Mouse (Mus musculus) liver, embryonic 15.5 days (tissue): ENCODE measurements around the gene Nit2. TPM values are rescaled to one million over a fixed set of nuclear protein-coding genes. Genes with fewer than 3 reads are reported as not detected.
"Not testable (repeated sequence)": the region's sequence is repeated elsewhere in the genome, so short reads cannot be mapped to it uniquely, and the experiment has no call there.

Source experiments
- ATAC-seq: fragments of 200-750 bp; cut with Nextera tagmentation; 2 replicates; pipeline ENCODE4 v1.8.0; 2017; ENCODE audit warnings: moderate number of reproducible peaks, mild to moderate bottlenecking, moderate library complexity; ENCODE audit not compliant: insufficient read depth
- H3K27ac ChIP-seq: fragments of 300-500 bp; sonication (generic); replicated peaks from 2 replicates; pipeline ENCODE4 v1.5.1; 2015; ENCODE audit warnings: mild to moderate bottlenecking, inconsistent platforms
- H3K27me3 ChIP-seq: fragments of 300-500 bp; sonication (generic); 2 replicates; pipeline ENCODE4 v1.6.1; 2015; ENCODE audit warnings: mild to moderate bottlenecking, inconsistent platforms
- H3K36me3 ChIP-seq: fragments of 300-500 bp; sonication (generic); replicated peaks from 2 replicates; pipeline ENCODE4 v1.6.1; 2015; ENCODE audit warnings: moderate library complexity, mild to moderate bottlenecking, inconsistent platforms
- H3K4me1 ChIP-seq: fragments of 300-500 bp; sonication (generic); replicated peaks from 2 replicates; pipeline ENCODE4 v1.6.1; 2015; ENCODE audit warnings: inconsistent platforms
- H3K4me2 ChIP-seq: fragments of 300-500 bp; sonication (generic); 2 replicates; pipeline ENCODE4 v1.6.1; 2015; ENCODE audit warnings: moderate library complexity, mild to moderate bottlenecking, inconsistent platforms
- H3K4me3 ChIP-seq: fragments of 300-500 bp; sonication (generic); replicated peaks from 2 replicates; pipeline ENCODE4 v1.5.1; 2015; ENCODE audit warnings: mild to moderate bottlenecking, inconsistent platforms
- H3K9ac ChIP-seq: fragments of 300-500 bp; sonication (generic); 2 replicates; pipeline ENCODE4 v1.6.1; 2015; ENCODE audit warnings: moderate library complexity, mild to moderate bottlenecking, inconsistent platforms
- H3K9me3 ChIP-seq: fragments of 300-500 bp; sonication (generic); replicated peaks from 2 replicates; pipeline ENCODE4 v1.6.1; 2016; ENCODE audit warnings: inconsistent platforms
- WGBS: fragments of 180-500 bp; shearing (Covaris S2); methylation state at CpG from one replicate; pipeline ENCODE4 v1.1.7; 2015; ENCODE audit warnings: mixed read lengths; ENCODE audit not compliant: insufficient replicate concordance; 5-methylcytosine and 5-hydroxymethylcytosine counted together
- polyA plus RNA-seq: library from polyadenylated mRNA; unstranded; fragments of >200 nt; fragmentation: Nextera tagmentation; extraction: Ambion mirVana; gene quantifications from 2 replicates; pipeline ENCODE4 v1.2.1, GENCODE M21; 2015

Nit2 gene
- polyA plus RNA-seq, 1 experiment from 2014 or later = 39.5 TPM

DNA sequence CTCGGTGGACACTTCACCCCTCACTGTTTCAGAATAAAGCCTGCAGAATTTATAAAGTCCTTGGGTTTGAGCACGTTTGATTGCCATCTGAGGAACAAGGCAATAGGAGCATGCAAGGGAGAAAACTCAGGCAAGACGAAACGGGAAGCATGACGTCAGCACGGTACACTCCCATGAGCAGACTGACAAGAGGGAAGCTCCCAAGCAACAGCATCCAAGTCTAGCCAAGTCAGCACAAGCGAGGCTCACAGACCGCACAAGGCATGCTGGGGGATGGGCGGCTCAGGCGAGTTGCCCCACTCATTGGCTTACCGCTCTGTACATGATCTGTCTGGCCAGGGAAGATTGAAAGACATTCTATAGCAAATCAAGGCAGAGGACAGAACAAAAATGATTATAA is 14.0 kb upstream of the Nit2 start:
- Histone ChIP-seq H3K4me3 (no peak overlapping the region), H3K27ac (no peak overlapping the region), H3K9me3 (no peaks in the 10 kb centered on the region), H3K27me3 (no peaks in the 10 kb centered on the region), H3K4me1 (no peaks in the 10 kb centered on the region), H3K4me2 (no peak overlapping the region), H3K9ac (no peak overlapping the region), H3K36me3 (peaks cover 50% of the 10 kb centered on the region)
- WGBS = 79% methylated on average over 11 of the region's 11 CpGs
- no peak for ATAC-seq

DNA sequence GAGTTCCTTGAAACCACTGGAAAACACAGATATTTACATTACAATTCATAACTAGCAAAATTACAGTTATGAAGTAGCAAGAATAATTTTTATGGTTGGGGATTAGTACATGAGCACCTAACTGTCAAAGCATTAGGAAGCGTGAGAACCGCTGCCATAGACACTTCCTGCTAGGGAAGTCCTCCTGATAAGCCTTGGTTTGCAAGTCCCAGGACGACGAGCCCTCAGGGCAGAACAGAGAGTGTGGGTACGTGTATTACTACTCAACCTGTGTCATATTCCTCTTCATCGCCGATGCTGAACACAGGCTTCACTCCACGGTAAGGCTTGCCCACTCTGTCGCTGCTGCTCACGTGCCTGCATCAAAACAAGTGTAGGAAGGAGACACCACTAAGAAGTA is 10.5 kb upstream of the Nit2 start:
- no peak for ATAC-seq
- Histone ChIP-seq H3K9me3 (no peaks in the 10 kb centered on the region), H3K4me2 (no peak overlapping the region), H3K36me3 (peaks cover 37% of the 10 kb centered on the region), H3K27me3 (no peaks in the 10 kb centered on the region), H3K27ac (no peak overlapping the region), H3K9ac (no peak overlapping the region), H3K4me3 (no peak overlapping the region), H3K4me1 (no peaks in the 10 kb centered on the region)
- 49% methylated on average over 10 of the region's 10 CpGs for WGBS

DNA sequence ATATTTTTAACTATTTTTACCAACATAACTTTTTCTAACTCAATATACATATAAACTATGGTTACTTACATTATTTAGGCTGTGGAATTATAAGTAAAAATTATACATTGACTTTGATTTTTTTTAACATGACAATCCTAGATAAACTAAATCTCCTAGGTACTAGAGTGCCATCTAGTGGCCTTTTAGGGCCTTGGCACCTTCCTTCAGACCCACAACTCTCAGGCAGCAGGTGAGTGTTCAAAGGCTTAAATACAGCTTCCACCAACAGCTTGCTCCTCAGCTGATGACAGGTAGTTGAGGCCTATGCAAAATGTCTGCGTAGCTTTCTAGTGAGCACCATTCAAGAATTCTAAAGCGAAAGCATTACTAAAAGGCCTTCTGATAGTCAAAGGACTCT is 10.1 kb upstream of the Nit2 start:
- H3K36me3 ChIP-seq = peaks cover 37% of the 10 kb centered on the region
- no peaks in the 10 kb centered on the region for H3K9me3 ChIP-seq
- 50% methylated on average over 2 of the region's 2 CpGs for WGBS
- ATAC-seq = no peak
- no peak overlapping the region for H3K4me2 ChIP-seq
- no peaks in the 10 kb centered on the region for H3K27me3 ChIP-seq
- H3K4me3 ChIP-seq = no peak overlapping the region
- H3K27ac ChIP-seq = no peak overlapping the region
- H3K4me1 ChIP-seq = no peaks in the 10 kb centered on the region
- H3K9ac ChIP-seq = no peak overlapping the region

DNA sequence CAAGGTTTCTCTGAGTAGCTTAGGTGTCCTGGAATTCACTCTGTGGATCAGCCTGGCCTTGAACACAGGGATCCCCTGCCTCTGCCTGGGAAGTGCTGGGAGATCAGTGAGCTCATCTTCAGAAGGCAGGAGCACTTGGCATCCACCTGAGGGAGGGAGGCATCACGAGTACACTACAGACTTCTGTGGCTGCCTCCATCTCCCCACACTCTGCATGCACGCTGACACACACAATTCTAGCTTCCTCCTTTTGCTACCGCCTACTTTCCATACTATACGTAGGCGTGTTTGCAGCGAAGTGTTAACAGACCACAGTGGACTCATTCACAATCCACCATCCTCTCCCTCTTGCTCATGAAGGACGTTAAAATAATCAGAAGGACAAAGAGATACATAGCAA is 9.1 kb upstream of the Nit2 start:
- WGBS = 63% methylated on average over 7 of the region's 7 CpGs
- no peak for ATAC-seq
- no peak overlapping the region for H3K27ac ChIP-seq
- H3K4me2 ChIP-seq = no peak overlapping the region
- H3K4me3 ChIP-seq = no peak overlapping the region
- H3K4me1 ChIP-seq = no peaks in the 10 kb centered on the region
- H3K27me3 ChIP-seq = no peaks in the 10 kb centered on the region
- H3K9me3 ChIP-seq = no peaks in the 10 kb centered on the region
- H3K36me3 ChIP-seq = peaks cover 33% of the 10 kb centered on the region
- no peak overlapping the region for H3K9ac ChIP-seq

DNA sequence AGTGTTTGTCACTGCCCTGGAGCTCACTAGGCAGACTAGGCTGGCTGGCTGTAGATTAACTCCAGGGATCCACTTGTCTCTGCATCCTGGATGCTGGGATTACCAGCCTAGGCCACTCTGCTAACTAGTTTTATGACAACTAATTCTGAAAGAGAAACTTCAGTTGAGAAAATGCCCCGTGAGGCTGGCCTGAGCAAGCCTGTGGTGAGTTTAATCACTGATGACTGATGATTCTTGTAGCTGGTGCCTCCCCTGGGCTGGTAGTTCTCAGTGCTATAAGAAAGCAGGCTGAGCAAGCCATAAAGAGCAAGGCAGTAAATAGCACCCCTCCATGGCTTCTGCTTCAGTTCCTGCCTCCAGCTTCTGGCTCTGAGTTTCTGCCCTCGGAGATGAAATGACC is 8.6 kb upstream of the Nit2 start:
- Histone ChIP-seq H3K27ac (no peak overlapping the region), H3K4me3 (no peak overlapping the region), H3K4me2 (no peak overlapping the region), H3K36me3 (peaks cover 32% of the 10 kb centered on the region), H3K9ac (no peak overlapping the region), H3K9me3 (no peaks in the 10 kb centered on the region), H3K4me1 (no peaks in the 10 kb centered on the region), H3K27me3 (no peaks in the 10 kb centered on the region)
- WGBS = 67% methylated on average over 2 of the region's 2 CpGs
- no peak for ATAC-seq

DNA sequence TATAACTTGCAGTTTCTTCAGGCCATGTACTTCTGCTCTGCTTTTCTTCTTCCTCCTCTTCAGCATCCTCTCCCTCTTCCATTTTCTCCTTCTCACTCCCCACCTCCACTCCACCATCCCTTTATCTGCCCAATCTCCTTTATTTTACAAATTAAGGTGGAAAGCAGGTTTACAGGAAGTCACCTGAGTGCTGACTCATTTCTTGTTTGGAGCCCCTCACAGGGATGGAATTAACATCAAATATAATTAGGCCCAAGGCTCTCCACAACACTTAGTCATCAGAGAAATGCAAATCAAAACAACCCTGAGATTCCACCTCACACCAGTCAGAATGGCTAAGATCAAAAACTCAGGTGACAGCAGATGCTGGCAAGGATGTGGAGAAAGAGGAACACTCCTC is 7.3 kb upstream of the Nit2 start:
- not testable (repeated sequence) for H3K4me2 ChIP-seq, H3K4me1 ChIP-seq, H3K9me3 ChIP-seq, H3K9ac ChIP-seq, ATAC-seq, H3K4me3 ChIP-seq, H3K27me3 ChIP-seq, H3K27ac ChIP-seq
- peaks cover 30% of the 10 kb centered on the region for H3K36me3 ChIP-seq

DNA sequence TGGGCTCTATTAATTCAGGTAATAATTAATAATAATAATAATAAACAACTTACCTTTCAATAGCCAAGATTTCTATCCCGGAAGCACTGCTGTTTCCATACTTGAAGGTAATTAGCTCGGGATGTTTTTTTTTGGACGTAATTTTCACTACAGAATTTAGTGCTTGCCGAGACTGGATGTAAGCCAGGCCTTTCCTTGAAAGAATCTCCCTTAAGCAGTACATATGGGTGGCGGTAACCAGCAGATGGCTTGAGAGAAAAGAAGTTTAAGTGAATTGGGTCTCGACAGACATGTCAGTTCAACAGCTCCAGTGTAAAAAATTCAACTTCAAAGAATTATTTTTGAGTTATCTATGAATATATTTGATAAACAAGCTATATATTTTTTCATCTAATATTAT is 4.4 kb upstream of the Nit2 start:
- WGBS = 73% methylated on average over 6 of the region's 6 CpGs
- Histone ChIP-seq H3K9ac (no peak overlapping the region), H3K4me3 (no peak overlapping the region), H3K36me3 (peaks cover 19% of the 10 kb centered on the region), H3K9me3 (no peaks in the 10 kb centered on the region), H3K4me2 (no peak overlapping the region), H3K4me1 (peaks cover 13% of the 10 kb centered on the region), H3K27ac (no peak overlapping the region), H3K27me3 (no peaks in the 10 kb centered on the region)
- ATAC-seq = no peak

DNA sequence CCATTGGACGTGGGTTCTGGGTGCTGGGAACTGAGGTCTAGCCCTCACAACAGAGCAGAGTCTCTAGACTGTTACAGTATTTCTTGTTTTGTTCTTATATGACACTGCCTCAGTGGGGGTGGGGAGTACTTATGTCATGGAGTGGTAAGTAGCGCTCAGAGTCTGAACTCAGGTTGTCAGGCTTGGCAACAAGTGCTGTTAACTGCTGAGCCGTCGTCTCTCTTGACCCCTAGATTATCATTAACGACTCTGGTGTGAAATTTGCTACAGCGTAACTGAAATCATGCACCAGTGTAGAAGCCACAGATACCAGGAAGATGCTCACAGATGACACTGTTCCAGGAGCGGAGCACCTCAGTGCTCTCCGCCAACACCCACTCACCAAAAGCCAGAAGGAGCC is 4.0 kb upstream of the Nit2 start:
- 83% methylated on average over 8 of the region's 8 CpGs for WGBS
- no peak for ATAC-seq
- H3K4me2 ChIP-seq = no peak overlapping the region

DNA sequence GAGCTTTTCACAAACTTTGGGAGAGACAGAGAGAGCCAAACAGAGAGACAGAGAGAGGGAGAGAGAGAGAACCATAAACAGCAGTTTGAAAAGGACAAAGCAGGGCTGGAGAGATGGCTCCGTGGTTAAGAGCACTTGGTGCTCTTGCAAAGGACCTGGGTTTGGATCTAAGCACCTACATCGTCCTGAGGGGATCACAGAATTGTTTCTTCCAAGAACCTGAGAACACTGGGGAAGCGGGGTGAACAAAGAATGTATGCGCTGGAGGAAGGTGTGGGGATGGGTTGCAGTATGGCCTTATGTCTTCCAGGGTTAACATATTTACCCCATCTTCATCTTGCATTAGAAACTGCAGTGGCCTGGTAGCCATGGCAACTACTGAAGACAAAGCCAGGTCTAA is 1.1 kb upstream of the Nit2 start:
- H3K27me3 ChIP-seq = no peaks in the 10 kb centered on the region
- H3K27ac ChIP-seq = no peak overlapping the region
- H3K4me3 ChIP-seq = no peak overlapping the region
- no peak for ATAC-seq
- H3K4me2 ChIP-seq = no peak overlapping the region
- H3K36me3 ChIP-seq = peaks cover 23% of the 10 kb centered on the region
- peaks cover 28% of the 10 kb centered on the region for H3K4me1 ChIP-seq
- WGBS = 70% methylated on average over 4 of the region's 4 CpGs
- H3K9ac ChIP-seq = no peak overlapping the region
- no peaks in the 10 kb centered on the region for H3K9me3 ChIP-seq

More for the DNA sequence above, 4.0 kb upstream of the Nit2 start:
- peaks cover 17% of the 10 kb centered on the region for H3K4me1 ChIP-seq
- no peaks in the 10 kb centered on the region for H3K9me3 ChIP-seq
- no peak overlapping the region for H3K27ac ChIP-seq
- peaks cover 18% of the 10 kb centered on the region for H3K36me3 ChIP-seq
- no peaks in the 10 kb centered on the region for H3K27me3 ChIP-seq
- no peak overlapping the region for H3K9ac ChIP-seq
- no peak overlapping the region for H3K4me3 ChIP-seq

DNA sequence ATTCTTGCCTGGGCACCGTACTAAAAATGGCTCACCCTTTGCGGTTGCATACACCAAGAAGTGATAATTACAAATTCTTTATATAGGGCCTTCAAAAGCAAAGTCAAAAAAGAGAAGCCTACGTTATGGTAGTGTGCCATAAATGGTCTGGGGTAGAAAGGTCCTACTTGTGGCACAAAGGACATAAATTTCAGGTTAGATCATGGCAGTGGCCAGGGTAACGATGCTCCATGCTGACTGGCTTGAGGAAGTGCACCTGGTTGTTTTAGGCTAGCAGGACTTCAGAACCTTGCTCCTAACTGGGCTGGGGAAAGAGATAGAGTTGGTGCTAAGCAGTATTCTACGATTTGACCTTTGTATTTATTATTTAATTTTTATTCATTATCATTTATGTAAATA is 372 bp upstream of the Nit2 start:
- H3K9me3 ChIP-seq = no peaks in the 10 kb centered on the region
- 24% methylated on average over 5 of the region's 5 CpGs for WGBS
- H3K4me1 ChIP-seq = peaks cover 28% of the 10 kb centered on the region
- H3K4me2 ChIP-seq = peak overlapping the region; percentile 93
- H3K27ac ChIP-seq = no peak overlapping the region
- 0 out of 2 replicates have a peak, but pooled peaks have one; percentile 6 for ATAC-seq
- H3K9ac ChIP-seq = 0 out of 2 replicates have a peak overlapping the region, but pooled peaks have one; percentile 7
- H3K4me3 ChIP-seq = peak overlapping the region; percentile 82
- peaks cover 20% of the 10 kb centered on the region for H3K36me3 ChIP-seq
- no peaks in the 10 kb centered on the region for H3K27me3 ChIP-seq

DNA sequence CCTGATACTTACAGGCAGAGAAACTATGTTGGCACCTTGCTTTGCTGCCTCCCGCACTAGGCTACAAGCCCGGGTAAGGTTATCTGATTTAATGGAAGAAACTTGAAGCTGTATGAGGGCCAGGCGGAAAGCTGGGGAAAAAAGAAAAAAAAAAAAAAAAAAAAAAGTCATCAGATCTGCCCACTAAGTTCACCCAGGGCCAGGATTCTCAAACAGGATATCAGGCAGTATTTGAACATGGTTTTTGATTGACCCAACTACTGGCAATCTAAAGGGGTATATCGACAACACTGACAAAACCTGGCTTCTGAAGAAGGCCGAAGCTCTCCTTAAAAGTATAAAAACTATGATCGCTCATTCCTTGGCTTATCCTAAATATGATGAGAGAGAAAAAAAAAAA is 1.1 kb downstream of the Nit2 start:
- Histone ChIP-seq H3K9me3 (no peaks in the 10 kb centered on the region), H3K4me1 (peaks cover 28% of the 10 kb centered on the region), H3K9ac (no peak overlapping the region; the same call in 1 of the 2 replicates), H3K36me3 (peaks cover 19% of the 10 kb centered on the region), H3K4me2 (peak overlapping the region; percentile 93), H3K27ac (no peak overlapping the region), H3K27me3 (no peaks in the 10 kb centered on the region), H3K4me3 (peak overlapping the region; percentile 82)
- WGBS = 55% methylated on average over 6 of the region's 6 CpGs
- no peak for ATAC-seq

DNA sequence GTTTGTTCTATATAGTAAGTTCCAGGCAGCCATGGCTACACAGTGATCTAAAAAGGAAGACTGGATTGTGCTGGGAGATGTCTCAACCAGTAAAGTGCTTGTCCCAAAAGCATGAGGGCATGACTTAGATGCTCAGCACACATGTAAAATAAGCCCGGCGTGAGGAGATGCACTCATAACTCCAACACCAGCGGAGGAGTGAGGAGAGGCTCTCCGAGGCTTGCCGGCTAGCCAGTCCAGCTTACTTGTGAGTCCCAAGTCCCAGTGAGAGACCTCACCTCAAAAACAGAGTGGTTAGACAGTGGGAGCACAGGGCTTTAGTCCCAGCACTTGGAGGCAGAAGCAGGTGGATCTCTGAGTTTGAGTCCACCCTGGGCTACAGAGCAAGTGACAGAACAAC is 2.0 kb downstream of the Nit2 start:
- 89% methylated on average over 5 of the region's 5 CpGs for WGBS
- Histone ChIP-seq H3K9me3 (no peaks in the 10 kb centered on the region), H3K4me1 (peaks cover 28% of the 10 kb centered on the region), H3K27ac (no peak overlapping the region), H3K27me3 (no peaks in the 10 kb centered on the region), H3K9ac (no peak overlapping the region), H3K36me3 (peaks cover 22% of the 10 kb centered on the region), H3K4me3 (no peak overlapping the region), H3K4me2 (no peak overlapping the region)
- ATAC-seq = no peak
